Mouse (Mus musculus): Measurements from ENCODE around the gene Gm3285.

The Gm3285 gene

GRCm38 (mm10) chr10:77900903-77901818 lies 39.4 kb downstream of the Gm3285 start:
- DNase-seq (ENCODE audit: inconsistent ontology term): no peak

GRCm38 (mm10) chr10:77901871-77902210 lies 40.1 kb downstream of the Gm3285 start:
- DNase-seq (ENCODE audit: inconsistent ontology term): no peak

GRCm38 (mm10) chr10:77902211-77902893 lies 40.6 kb downstream of the Gm3285 start, which contains the start of gene Lrrc3:
Gene Lrrc3 (minus strand): TSS chr10:77902536.
- DNase-seq (ENCODE audit: inconsistent ontology term): peak; percentile 85

GRCm38 (mm10) chr10:77902894-77903715 lies 41.3 kb downstream of the Gm3285 start:
- DNase-seq (ENCODE audit: inconsistent ontology term): peak; percentile 86
